Mouse (Mus musculus): ENCODE measurements around the gene Dnal1. TPM values are rescaled to one million over a fixed set of nuclear protein-coding genes. Genes with fewer than 3 reads are reported as not detected.

The Dnal1 gene
- polyA plus RNA-seq, 1 experiment = 8.2 TPM

- Histone ChIP-seq H3K27ac (ENCODE audit: control insufficient read depth, insufficient read depth, low read depth, low read length) (no peak overlapping the region), H3K27me3 (ENCODE audit: control insufficient read depth, insufficient read depth, low read length) (no peaks in the 10 kb centered on the region), H3K4me3 (ENCODE audit: control insufficient read depth, low read depth, low read length) (no peak overlapping the region), H3K36me3 (ENCODE audit: control insufficient read depth, insufficient read depth, low read length) (no peaks in the 10 kb centered on the region; the same call in 1 of the 2 replicates), H3K4me1 (ENCODE audit: control insufficient read depth, insufficient read depth, low read length) (peaks cover 5% of the 10 kb centered on the region)
- no peak for TF ChIP-seq POLR2A (IDR thresholded peaks at IDR 0.05; ENCODE audit: control insufficient read depth, low read depth, low read length)
- no peak for TF ChIP-seq CTCF (IDR thresholded peaks at IDR 0.05; ENCODE audit: control insufficient read depth, insufficient read depth, insufficient replicate concordance, low read depth, low read length)
Measured at GRCm38 (mm10) chr12:84142281-84143050, 28.3 kb downstream of the Dnal1 start.

GRCm38 (mm10) chr12:84147954-84148621, 33.9 kb downstream of the Dnal1 start, which contains the start of gene Pnma1:
Gene Pnma1, minus strand, starts transcription at chr12:84148489.
- Histone ChIP-seq H3K27me3 (ENCODE audit: control insufficient read depth, insufficient read depth, low read length) (peaks cover 3% of the 10 kb centered on the region; the same call in 1 of the 2 replicates), H3K27ac (ENCODE audit: control insufficient read depth, insufficient read depth, low read depth, low read length) (peak within 1 kb of the TSS; percentile 75)

GRCm38 (mm10) chr12:84148622-84149012, 34.5 kb downstream of the Dnal1 start:
- H3K27me3 ChIP-seq (ENCODE audit: control insufficient read depth, insufficient read depth, low read length) = peaks cover 3% of the 10 kb centered on the region; the same call in 1 of the 2 replicates
- H3K4me1 ChIP-seq (ENCODE audit: control insufficient read depth, insufficient read depth, low read length) = peaks cover 30% of the 10 kb centered on the region
- H3K4me3 ChIP-seq (ENCODE audit: control insufficient read depth, low read depth, low read length) = peak overlapping the region; percentile 90
- TF ChIP-seq POLR2A (IDR thresholded peaks at IDR 0.05; ENCODE audit: control insufficient read depth, low read depth, low read length) (no peak), CTCF (IDR thresholded peaks at IDR 0.05; ENCODE audit: control insufficient read depth, insufficient read depth, insufficient replicate concordance, low read depth, low read length) (no peak)
- no peaks in the 10 kb centered on the region; the same call in 1 of the 2 replicates for H3K36me3 ChIP-seq (ENCODE audit: control insufficient read depth, insufficient read depth, low read length)
- no peak overlapping the region; the same call in none of the 2 replicates for H3K27ac ChIP-seq (ENCODE audit: control insufficient read depth, insufficient read depth, low read depth, low read length)

More at GRCm38 (mm10) chr12:84147954-84148621, 33.9 kb downstream of the Dnal1 start, which contains the start of gene Pnma1:
- Histone ChIP-seq H3K4me3 (ENCODE audit: control insufficient read depth, low read depth, low read length) (peak within 1 kb of the TSS; percentile 90), H3K4me1 (ENCODE audit: control insufficient read depth, insufficient read depth, low read length) (peaks cover 28% of the 10 kb centered on the region), H3K36me3 (ENCODE audit: control insufficient read depth, insufficient read depth, low read length) (no peaks in the 10 kb centered on the region; the same call in 1 of the 2 replicates)
- peak; percentile 34; the same call in 1 of the 2 replicates for TF ChIP-seq CTCF (IDR thresholded peaks at IDR 0.05; ENCODE audit: control insufficient read depth, insufficient read depth, insufficient replicate concordance, low read depth, low read length)
- peak; percentile 92 for TF ChIP-seq POLR2A (IDR thresholded peaks at IDR 0.05; ENCODE audit: control insufficient read depth, low read depth, low read length)

GRCm38 (mm10) chr12:84149971-84150370, 35.8 kb downstream of the Dnal1 start:
- Histone ChIP-seq H3K27ac (ENCODE audit: control insufficient read depth, insufficient read depth, low read depth, low read length) (no peak overlapping the region), H3K4me1 (ENCODE audit: control insufficient read depth, insufficient read depth, low read length) (peaks cover 30% of the 10 kb centered on the region), H3K36me3 (ENCODE audit: control insufficient read depth, insufficient read depth, low read length) (no peaks in the 10 kb centered on the region; the same call in 1 of the 2 replicates), H3K4me3 (ENCODE audit: control insufficient read depth, low read depth, low read length) (peak overlapping the region; percentile 78), H3K27me3 (ENCODE audit: control insufficient read depth, insufficient read depth, low read length) (peaks cover 3% of the 10 kb centered on the region; the same call in 1 of the 2 replicates)
- TF ChIP-seq CTCF (IDR thresholded peaks at IDR 0.05; ENCODE audit: control insufficient read depth, insufficient read depth, insufficient replicate concordance, low read depth, low read length) = no peak
- no peak for TF ChIP-seq POLR2A (IDR thresholded peaks at IDR 0.05; ENCODE audit: control insufficient read depth, low read depth, low read length)

GRCm38 (mm10) chr12:84150976-84151375, 36.8 kb downstream of the Dnal1 start:
- TF ChIP-seq POLR2A (IDR thresholded peaks at IDR 0.05; ENCODE audit: control insufficient read depth, low read depth, low read length) = no peak
- TF ChIP-seq CTCF (IDR thresholded peaks at IDR 0.05; ENCODE audit: control insufficient read depth, insufficient read depth, insufficient replicate concordance, low read depth, low read length) = no peak
- Histone ChIP-seq H3K27ac (ENCODE audit: control insufficient read depth, insufficient read depth, low read depth, low read length) (no peak overlapping the region), H3K4me1 (ENCODE audit: control insufficient read depth, insufficient read depth, low read length) (peaks cover 30% of the 10 kb centered on the region), H3K27me3 (ENCODE audit: control insufficient read depth, insufficient read depth, low read length) (peaks cover 3% of the 10 kb centered on the region; the same call in 1 of the 2 replicates), H3K4me3 (ENCODE audit: control insufficient read depth, low read depth, low read length) (peak overlapping the region; percentile 79), H3K36me3 (ENCODE audit: control insufficient read depth, insufficient read depth, low read length) (no peaks in the 10 kb centered on the region; the same call in 1 of the 2 replicates)

GRCm38 (mm10) chr12:84151911-84152310, 37.7 kb downstream of the Dnal1 start:
- Histone ChIP-seq H3K27ac (ENCODE audit: control insufficient read depth, insufficient read depth, low read depth, low read length) (no peak overlapping the region), H3K4me3 (ENCODE audit: control insufficient read depth, low read depth, low read length) (peak overlapping the region; percentile 86), H3K4me1 (ENCODE audit: control insufficient read depth, insufficient read depth, low read length) (peaks cover 26% of the 10 kb centered on the region), H3K36me3 (ENCODE audit: control insufficient read depth, insufficient read depth, low read length) (no peaks in the 10 kb centered on the region; the same call in 1 of the 2 replicates), H3K27me3 (ENCODE audit: control insufficient read depth, insufficient read depth, low read length) (peaks cover 3% of the 10 kb centered on the region; the same call in 1 of the 2 replicates)
- TF ChIP-seq CTCF (IDR thresholded peaks at IDR 0.05; ENCODE audit: control insufficient read depth, insufficient read depth, insufficient replicate concordance, low read depth, low read length) = no peak
- TF ChIP-seq POLR2A (IDR thresholded peaks at IDR 0.05; ENCODE audit: control insufficient read depth, low read depth, low read length) = no peak
